Mouse (Mus musculus) embryonic facial prominence, embryonic 11.5 days (tissue): ENCODE measurements around the gene Ifrd2. TPM values are rescaled to one million over a fixed set of nuclear protein-coding genes. Genes with fewer than 3 reads are reported as not detected.
A peak's percentile ranks its signal among the peaks of the same experiment; 100 is the strongest.

ENCODE experiments used
- ATAC-seq: fragments of 200-750 bp; cut with Nextera tagmentation; replicated peaks from 2 replicates; pipeline ENCODE4 v1.8.0; 2017; ENCODE audit warnings: low read depth; ENCODE audit not compliant: insufficient number of reproducible peaks, low FRiP score, low TSS enrichment
- DNase-seq: peaks from one replicate; pipeline ENCODE4 v3.0.0-alpha.2; 2015; ENCODE audit warnings: low spot score
- H3K27ac ChIP-seq: fragments of 300-500 bp; sonication (generic); replicated peaks from 2 replicates; pipeline ENCODE4 v1.5.1; 2014; ENCODE audit warnings: mild to moderate bottlenecking, low read depth, low read length, control low read depth
- H3K27me3 ChIP-seq: fragments of 300-500 bp; sonication (generic); 2 replicates; pipeline ENCODE4 v1.6.1; 2014; ENCODE audit warnings: mild to moderate bottlenecking, low read length, moderate library complexity, mixed read lengths; ENCODE audit not compliant: control insufficient read depth, insufficient read depth
- H3K36me3 ChIP-seq: fragments of 300-500 bp; sonication (generic); replicated peaks from 2 replicates; pipeline ENCODE4 v1.6.1; 2014; ENCODE audit warnings: low read depth, mild to moderate bottlenecking, low read length, moderate library complexity, mixed read lengths; ENCODE audit not compliant: control insufficient read depth, insufficient read depth
- H3K4me1 ChIP-seq: fragments of 300-500 bp; sonication (generic); 2 replicates; pipeline ENCODE4 v1.6.1; 2014; ENCODE audit warnings: low read length, mixed read lengths; ENCODE audit not compliant: control insufficient read depth, insufficient read depth
- H3K4me2 ChIP-seq: fragments of 300-500 bp; sonication (generic); 2 replicates; pipeline ENCODE4 v1.6.1; 2014; ENCODE audit warnings: low read depth, mild to moderate bottlenecking, control low read depth, low read length, moderate library complexity
- H3K4me3 ChIP-seq: fragments of 300-500 bp; sonication (generic); 2 replicates; pipeline ENCODE4 v1.5.1; 2014; ENCODE audit warnings: low read depth, low read length, control low read depth
- H3K9ac ChIP-seq: fragments of 300-500 bp; sonication (generic); replicated peaks from 2 replicates; pipeline ENCODE4 v1.6.1; 2014; ENCODE audit warnings: mild to moderate bottlenecking, control low read depth, low read length
- H3K9me3 ChIP-seq: fragments of 300-500 bp; sonication (generic); replicated peaks from 2 replicates; pipeline ENCODE4 v1.6.1; 2016; ENCODE audit warnings: mild to moderate bottlenecking, low read length, inconsistent platforms, mixed read lengths; ENCODE audit not compliant: control insufficient read depth
- WGBS: fragments of 180-500 bp; shearing (Covaris S2); extraction: QIAGEN DNeasy Blood & Tissue Kit; methylation state at CpG from one replicate; pipeline ENCODE4 v1.1.7; 2014; 5-methylcytosine and 5-hydroxymethylcytosine counted together
- polyA plus RNA-seq: library from polyadenylated mRNA; unstranded; fragments of >200 nt; fragmentation: Nextera tagmentation; extraction: Ambion mirVana; gene quantifications from 2 replicates; pipeline ENCODE4 v1.2.1, GENCODE M21; 2014

Gene Ifrd2
- polyA plus RNA-seq, 1 experiment from 2014 or later, result 42.3 TPM

GRCm38 (mm10) chr9:107566041-107566709 is 21.3 kb upstream of the Ifrd2 start:
- Histone ChIP-seq H3K9ac (no peak overlapping the region), H3K4me2 (no peak overlapping the region), H3K36me3 (peaks cover 7% of the 10 kb centered on the region), H3K4me3 (no peak overlapping the region), H3K27me3 (no peaks in the 10 kb centered on the region), H3K9me3 (no peaks in the 10 kb centered on the region), H3K4me1 (0 out of 2 replicates have a peak, but pooled peaks cover 6% of the 10 kb centered on the region), H3K27ac (peak overlapping the region; percentile 23; the same call in 1 of the 2 replicates)
- ATAC-seq, result no peak
- DNase-seq, result peak; percentile 82
- 62% methylated on average over 15 of the region's 15 CpGs for WGBS

- DNase-seq (no peak), ATAC-seq (no peak)
- Histone ChIP-seq H3K4me2 (peak overlapping the region; percentile 51; the same call in 1 of the 2 replicates), H3K4me3 (no peak overlapping the region), H3K9me3 (no peaks in the 10 kb centered on the region), H3K27me3 (no peaks in the 10 kb centered on the region), H3K9ac (no peak overlapping the region), H3K27ac (peak overlapping the region; percentile 36; the same call in 1 of the 2 replicates), H3K4me1 (0 out of 2 replicates have a peak, but pooled peaks cover 6% of the 10 kb centered on the region), H3K36me3 (peaks cover under 1% of the 10 kb centered on the region)
- WGBS, result 41% methylated on average over 3 of the region's 3 CpGs
These were observed 20.6 kb upstream of the Ifrd2 start for GRCm38 (mm10) chr9:107566855-107567254.

GRCm38 (mm10) chr9:107567702-107568319 is 19.6 kb upstream of the Ifrd2 start, which contains the start of gene Hyal2:
Gene Hyal2 (plus strand): TSS chr9:107567945.
- DNase-seq, result no peak
- Histone ChIP-seq H3K27ac (peak within 1 kb of the TSS; percentile 66), H3K36me3 (peaks cover 5% of the 10 kb centered on the region), H3K4me1 (0 out of 2 replicates have a peak, but pooled peaks cover 6% of the 10 kb centered on the region), H3K27me3 (no peaks in the 10 kb centered on the region), H3K4me2 (peak within 1 kb of the TSS; percentile 51), H3K9me3 (no peaks in the 10 kb centered on the region), H3K9ac (peak within 1 kb of the TSS; percentile 87), H3K4me3 (peak within 1 kb of the TSS; percentile 86)
- no peak for ATAC-seq
- 4% methylated on average over 18 of the region's 18 CpGs for WGBS

GRCm38 (mm10) chr9:107568331-107569261 is 18.8 kb upstream of the Ifrd2 start:
- 0% methylated on average over 41 of the region's 41 CpGs for WGBS

GRCm38 (mm10) chr9:107569270-107569669 is 18.2 kb upstream of the Ifrd2 start:
- H3K27ac ChIP-seq, result peak overlapping the region; percentile 66; the same call in 1 of the 2 replicates
- DNase-seq, result no peak
- H3K36me3 ChIP-seq, result peaks cover 5% of the 10 kb centered on the region
- H3K4me3 ChIP-seq, result peak overlapping the region; percentile 86
- H3K4me1 ChIP-seq, result 0 out of 2 replicates have a peak, but pooled peaks cover 6% of the 10 kb centered on the region
- peak overlapping the region; percentile 87 for H3K9ac ChIP-seq
- peak overlapping the region; percentile 51 for H3K4me2 ChIP-seq
- WGBS, result under 1% methylated on average over 23 of the region's 23 CpGs
- H3K9me3 ChIP-seq, result no peaks in the 10 kb centered on the region
- H3K27me3 ChIP-seq, result no peaks in the 10 kb centered on the region
- peak; percentile 1; the same call in 1 of the 2 replicates for ATAC-seq

More at GRCm38 (mm10) chr9:107568331-107569261, 18.8 kb upstream of the Ifrd2 start:
- H3K36me3 ChIP-seq, result peaks cover 5% of the 10 kb centered on the region
- DNase-seq, result peak; percentile 94
- no peaks in the 10 kb centered on the region for H3K27me3 ChIP-seq
- peak overlapping the region; percentile 66; the same call in 1 of the 2 replicates for H3K27ac ChIP-seq
- peak overlapping the region; percentile 86 for H3K4me3 ChIP-seq
- H3K4me1 ChIP-seq, result 0 out of 2 replicates have a peak, but pooled peaks cover 6% of the 10 kb centered on the region
- peak overlapping the region; percentile 87 for H3K9ac ChIP-seq
- peak overlapping the region; percentile 51 for H3K4me2 ChIP-seq
- no peaks in the 10 kb centered on the region for H3K9me3 ChIP-seq
- peak; percentile 83 for ATAC-seq

GRCm38 (mm10) chr9:107570016-107570415 is 17.4 kb upstream of the Ifrd2 start:
- H3K4me3 ChIP-seq, result peak overlapping the region; percentile 86
- DNase-seq (no peak), ATAC-seq (no peak)
- 50% methylated on average over 13 of the region's 13 CpGs for WGBS
- H3K4me2 ChIP-seq, result peak overlapping the region; percentile 51
- H3K9ac ChIP-seq, result peak overlapping the region; percentile 87
- no peaks in the 10 kb centered on the region for H3K27me3 ChIP-seq
- 0 out of 2 replicates have a peak, but pooled peaks cover 6% of the 10 kb centered on the region for H3K4me1 ChIP-seq
- H3K27ac ChIP-seq, result no peak overlapping the region
- no peaks in the 10 kb centered on the region for H3K9me3 ChIP-seq
- peaks cover 7% of the 10 kb centered on the region for H3K36me3 ChIP-seq

- Histone ChIP-seq H3K9ac (peak overlapping the region; percentile 87), H3K27ac (no peak overlapping the region), H3K27me3 (no peaks in the 10 kb centered on the region), H3K4me3 (peak overlapping the region; percentile 86), H3K36me3 (peaks cover 7% of the 10 kb centered on the region), H3K9me3 (no peaks in the 10 kb centered on the region), H3K4me1 (0 out of 2 replicates have a peak, but pooled peaks cover 6% of the 10 kb centered on the region), H3K4me2 (peak overlapping the region; percentile 51)
- no peak for ATAC-seq
- 94% methylated on average over 21 of the region's 21 CpGs for WGBS
- no peak for DNase-seq
These were observed 16.6 kb upstream of the Ifrd2 start for GRCm38 (mm10) chr9:107570845-107571244.
